Mouse (Mus musculus): Measurements from ENCODE around the gene Bclaf1. TPM values are rescaled to one million over a fixed set of nuclear protein-coding genes. Genes with fewer than 3 reads are reported as not detected.

Gene Bclaf1
- total RNA-seq, 2 experiments from 2014 or later, result 45.5 to 58.2 TPM

- DNase-seq (ENCODE audit: low spot score), result no peak
- intact Hi-C loops (cut with DNase I), result no loop called here
These were observed 78.3 kb downstream of the Bclaf1 start for GRCm38 (mm10) chr10:20390568-20390967.

Small RNAs within 50 kb of the gene (microRNA-seq; reads per million reads assigned to microRNA genes)
- not detected for gene Mir6413

Other genes with a start within 250 kb of the Bclaf1 start
- gene Map7, start 164.0 kb upstream of the Bclaf1 start, total RNA-seq (2021), result 10 to 100 TPM; 17.4 TPM
- gene Mtfr2, start 35.3 kb downstream of the Bclaf1 start, total RNA-seq (2021), result under 1 TPM in 1 of 2 experiments, not detected in 1; 0.16 TPM

Measured in heart, postnatal 25 days (tissue).